Mouse (Mus musculus) spleen, adult 2 months (tissue): ENCODE data around the gene Pla2g7. TPM values are rescaled to one million over a fixed set of nuclear protein-coding genes. Genes with fewer than 3 reads are reported as not detected.
A peak's percentile ranks its signal among the peaks of the same experiment; 100 is the strongest.

ENCODE experiments used
- DNase-seq, 2 experiments: peaks; one replicate each; pipeline versions ENCODE4 v3.0.0 to v3.0.0-alpha.2; 2012 to 2021; ENCODE audit warnings: low spot score in 2 of 2, low read depth in 1 of 2
- H3K27ac ChIP-seq: fragments of 200-500 bp; 2 replicates; pipeline ENCODE4 v1.5.1; 2012; ENCODE audit warnings: low read length, inconsistent platforms; ENCODE audit not compliant: insufficient read depth
- H3K27me3 ChIP-seq: fragments of 200-500 bp; 2 replicates; pipeline ENCODE4 v1.6.1; 2012; ENCODE audit warnings: mild to moderate bottlenecking, moderate library complexity, low read length, inconsistent platforms; ENCODE audit not compliant: control insufficient read depth, insufficient read depth
- H3K36me3 ChIP-seq: fragments of 200-500 bp; 2 replicates; pipeline ENCODE4 v1.6.1; 2012; ENCODE audit warnings: mild to moderate bottlenecking, low read length, inconsistent platforms; ENCODE audit not compliant: control insufficient read depth, insufficient read depth
- H3K4me1 ChIP-seq: fragments of 200-500 bp; 2 replicates; pipeline ENCODE4 v1.6.1; 2011; ENCODE audit warnings: inconsistent platforms; ENCODE audit not compliant: control insufficient read depth, insufficient read depth, insufficient read length
- H3K4me3 ChIP-seq: fragments of 200-500 bp; 2 replicates; pipeline ENCODE4 v1.5.1; 2011; ENCODE audit warnings: mild to moderate bottlenecking, inconsistent platforms; ENCODE audit not compliant: insufficient read depth, insufficient read length; ENCODE audit errors: extremely low read depth
- CTCF ChIP-seq: fragments of 200-500 bp; IDR thresholded peaks from 2 replicates; pipeline ENCODE4 v1.5.1; 2011; ENCODE audit warnings: mild to moderate bottlenecking, inconsistent platforms; ENCODE audit not compliant: insufficient read depth, insufficient read length, insufficient replicate concordance; ENCODE audit errors: extremely low read depth
- POLR2A ChIP-seq: fragments of 200-500 bp; IDR thresholded peaks from 2 replicates; pipeline ENCODE4 v1.6.1; 2011; ENCODE audit warnings: low read depth, low read length, inconsistent platforms
- WGBS: fragments of 180-500 bp; shearing (Covaris S2); methylation state at CpG from one replicate; pipeline ENCODE4 v1.1.7; 2018; 5-methylcytosine and 5-hydroxymethylcytosine counted together
- polyA plus RNA-seq: library from polyadenylated mRNA; depleted of rRNA; stranded (reverse); fragments of >200 nt; gene quantifications from 2 replicates; pipeline ENCODE4 v1.2.3, GENCODE M21; 2012

Gene Pla2g7
- polyA plus RNA-seq, 1 experiment = 15.1 TPM

DNA sequence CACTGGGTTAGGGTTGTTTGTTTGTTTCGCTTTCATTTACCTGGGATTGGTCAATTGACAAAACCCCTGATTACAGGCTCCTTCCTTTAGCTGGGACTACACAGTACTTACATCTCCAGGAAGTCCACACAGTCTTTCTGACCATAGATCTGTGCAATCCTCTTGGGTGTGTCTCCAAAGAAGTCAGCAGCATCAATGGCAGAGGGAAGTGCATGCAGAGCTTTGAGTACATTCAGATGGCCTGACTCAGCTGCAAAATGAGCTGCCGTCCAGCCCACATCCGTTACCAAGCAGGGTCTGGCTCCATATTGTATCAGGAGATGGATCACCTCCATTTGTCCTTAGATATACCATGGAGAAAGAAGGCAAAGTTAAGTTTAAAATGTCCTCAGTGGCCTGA lies 29.1 kb upstream of the Pla2g7 start:
- no peaks in the 10 kb centered on the region for H3K4me1 ChIP-seq
- TF ChIP-seq POLR2A (no peak), CTCF (no peak)
- no peak for DNase-seq
- no peaks in the 10 kb centered on the region for H3K27me3 ChIP-seq
- 82% methylated on average over 3 of the region's 3 CpGs for WGBS
- H3K36me3 ChIP-seq = no peaks in the 10 kb centered on the region
- H3K4me3 ChIP-seq = no peak overlapping the region
- no peak overlapping the region for H3K27ac ChIP-seq

DNA sequence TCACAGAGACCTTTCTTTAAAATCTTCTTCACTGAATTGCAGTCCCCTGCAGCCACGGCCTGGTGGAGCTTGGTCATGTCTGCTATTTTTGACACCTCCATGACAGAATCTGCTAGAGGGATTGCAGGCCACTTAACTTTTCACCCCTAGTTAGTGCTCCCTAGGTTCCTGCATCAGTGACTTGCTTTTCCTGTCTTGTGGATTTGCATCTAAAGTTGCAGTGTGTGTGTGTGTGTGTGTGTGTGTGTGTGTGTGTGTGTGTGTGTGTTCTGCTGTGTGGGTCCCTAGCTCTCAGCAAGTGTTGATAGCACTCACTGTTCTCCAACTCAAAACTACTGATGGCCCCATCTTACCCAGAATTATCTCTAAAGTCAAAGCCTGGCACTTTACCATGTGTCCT lies 24.4 kb upstream of the Pla2g7 start, which contains the start of gene Ankrd66:
Gene Ankrd66, minus strand, starts transcription at position 101 of the 400 bp plus-strand sequence.
- H3K27me3 ChIP-seq = no peaks in the 10 kb centered on the region
- H3K27ac ChIP-seq = no peak within 1 kb of the TSS
- DNase-seq = no peak
- TF ChIP-seq CTCF = no peak
- TF ChIP-seq POLR2A = no peak
- H3K36me3 ChIP-seq = no peaks in the 10 kb centered on the region
- WGBS = 72% methylated on average over 1 of the region's 1 CpGs
- H3K4me3 ChIP-seq = no peak within 1 kb of the TSS
- no peaks in the 10 kb centered on the region for H3K4me1 ChIP-seq

DNA sequence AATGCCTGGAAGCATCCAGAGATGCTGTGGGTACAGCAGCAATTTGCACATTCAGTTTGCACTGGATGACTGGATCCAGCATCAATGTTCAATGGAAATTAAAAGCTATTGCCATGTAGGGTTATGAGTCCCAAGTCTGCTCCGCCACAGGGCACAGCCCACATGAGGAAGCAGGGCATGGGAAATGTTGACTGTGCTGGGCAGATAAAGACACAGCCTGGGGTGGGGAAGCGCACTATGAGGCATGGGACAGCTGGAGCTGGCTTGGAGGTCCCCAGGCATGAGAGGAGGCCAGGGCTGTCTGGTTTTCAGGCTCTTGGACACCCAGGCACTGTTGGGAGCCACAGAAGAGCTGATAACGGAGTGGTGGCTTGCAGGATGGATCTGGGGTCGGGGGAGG lies 23.9 kb upstream of the Pla2g7 start:
- WGBS = 81% methylated on average over 4 of the region's 4 CpGs

DNA sequence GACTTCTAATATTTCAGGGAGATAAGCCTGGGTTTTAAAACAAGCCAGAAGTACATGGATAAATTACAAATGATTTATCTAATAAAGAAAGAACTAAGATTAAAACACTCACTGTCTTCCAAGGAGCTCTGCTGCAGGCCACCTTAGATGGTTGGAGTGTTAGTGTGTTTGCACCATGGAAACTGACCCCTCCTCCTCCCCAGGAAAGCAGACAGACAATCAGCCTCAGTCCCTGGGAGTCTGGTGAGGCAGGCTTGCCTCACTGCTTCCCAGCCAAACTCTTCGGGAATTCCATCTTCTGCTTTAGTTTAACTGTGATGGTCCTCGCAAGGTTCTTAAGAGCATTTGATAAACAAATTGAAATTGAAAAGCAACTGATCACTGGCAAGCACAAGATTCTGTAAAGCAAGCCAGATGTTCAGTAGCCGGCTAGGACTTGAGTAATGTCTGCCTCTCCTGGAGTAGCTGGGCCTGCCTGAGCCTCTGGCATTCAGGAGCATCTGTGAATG lies 16.7 kb upstream of the Pla2g7 start:
- 93% methylated on average over 3 of the region's 3 CpGs for WGBS
- H3K27me3 ChIP-seq = no peaks in the 10 kb centered on the region
- no peak for TF ChIP-seq CTCF
- no peak for TF ChIP-seq POLR2A
- no peaks in the 10 kb centered on the region for H3K4me1 ChIP-seq
- no peak overlapping the region for H3K27ac ChIP-seq
- no peak for DNase-seq
- H3K4me3 ChIP-seq = no peak overlapping the region
- H3K36me3 ChIP-seq = no peaks in the 10 kb centered on the region

More for the DNA sequence above, 23.9 kb upstream of the Pla2g7 start:
- Histone ChIP-seq H3K27me3 (no peaks in the 10 kb centered on the region), H3K36me3 (no peaks in the 10 kb centered on the region), H3K4me3 (no peak overlapping the region), H3K27ac (no peak overlapping the region), H3K4me1 (no peaks in the 10 kb centered on the region)
- TF ChIP-seq CTCF = no peak
- TF ChIP-seq POLR2A = no peak
- no peak for DNase-seq

DNA sequence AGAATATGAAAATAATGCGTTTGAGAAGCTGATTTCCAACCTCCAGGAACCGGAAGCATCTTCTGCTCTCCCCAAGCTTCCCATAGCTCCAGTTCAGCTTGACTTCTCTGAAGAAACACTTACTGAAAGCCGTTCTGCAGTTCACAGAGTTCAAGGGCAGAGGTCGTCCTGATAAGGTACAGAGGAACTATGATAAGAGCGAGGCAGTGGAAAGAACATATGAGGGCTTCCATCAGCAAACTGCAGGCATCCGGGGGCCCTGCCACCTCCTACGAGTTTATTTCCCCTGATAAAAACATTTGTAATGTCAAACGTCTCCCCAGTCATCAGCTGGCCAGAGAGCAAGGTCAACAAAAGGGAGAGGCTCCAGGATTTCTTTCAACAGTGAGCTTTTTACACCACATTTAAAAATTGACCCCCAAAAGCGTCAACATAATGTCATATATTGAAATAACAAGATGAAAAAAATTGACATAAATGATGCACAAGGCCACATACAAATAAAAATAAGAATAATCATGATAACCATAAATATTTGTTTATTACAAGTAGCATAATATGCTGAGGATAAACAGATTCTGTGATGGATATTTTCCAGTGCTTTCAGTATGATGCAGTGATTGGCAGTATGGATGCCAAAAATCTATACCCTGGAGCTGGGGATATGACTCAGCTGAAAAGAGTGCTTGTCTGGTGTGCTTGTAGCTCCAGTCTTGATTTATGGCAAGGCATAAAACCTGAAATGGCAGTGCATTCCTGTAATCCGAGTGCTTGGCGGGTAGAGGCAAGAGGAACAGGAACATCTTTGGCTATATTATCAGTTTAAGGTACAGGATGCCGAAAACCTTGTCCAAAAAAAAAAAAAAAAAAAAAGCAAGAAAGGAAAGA lies 13.1 kb upstream of the Pla2g7 start:
- no peaks in the 10 kb centered on the region for H3K36me3 ChIP-seq
- no peak overlapping the region for H3K4me3 ChIP-seq
- TF ChIP-seq CTCF = no peak
- no peak for TF ChIP-seq POLR2A
- no peaks in the 10 kb centered on the region for H3K27me3 ChIP-seq
- DNase-seq = no peak
- no peak overlapping the region for H3K27ac ChIP-seq
- peaks cover 9% of the 10 kb centered on the region; the same call in 1 of the 2 replicates for H3K4me1 ChIP-seq
- WGBS = 47% methylated on average over 12 of the region's 12 CpGs

DNA sequence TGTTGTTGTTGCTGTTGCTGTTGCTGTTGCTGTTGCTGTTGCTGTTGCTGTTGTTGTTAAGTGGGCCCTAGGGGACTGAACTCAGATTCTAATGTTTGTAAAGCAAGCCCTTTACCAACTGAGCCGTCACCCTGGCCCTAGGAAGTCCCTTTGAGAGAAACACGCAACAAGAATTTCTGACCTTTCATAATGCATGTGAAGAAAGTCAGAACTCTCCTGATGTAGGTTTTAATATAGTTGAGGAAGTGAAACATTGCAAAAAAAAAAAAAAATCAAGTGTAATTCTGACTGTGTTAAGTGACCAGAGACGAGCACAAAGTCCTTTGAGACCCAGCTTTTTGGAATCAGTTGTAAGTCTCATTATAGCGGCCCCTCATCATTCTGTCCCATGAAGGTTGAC lies 10.8 kb upstream of the Pla2g7 start:
- Histone ChIP-seq H3K36me3 (no peaks in the 10 kb centered on the region), H3K4me1 (peaks cover 9% of the 10 kb centered on the region; the same call in 1 of the 2 replicates), H3K4me3 (no peak overlapping the region), H3K27me3 (no peaks in the 10 kb centered on the region), H3K27ac (peak overlapping the region; percentile 46)
- WGBS = 33% methylated on average over 4 of the region's 4 CpGs
- TF ChIP-seq CTCF = no peak
- TF ChIP-seq POLR2A = no peak
- no peak for DNase-seq

DNA sequence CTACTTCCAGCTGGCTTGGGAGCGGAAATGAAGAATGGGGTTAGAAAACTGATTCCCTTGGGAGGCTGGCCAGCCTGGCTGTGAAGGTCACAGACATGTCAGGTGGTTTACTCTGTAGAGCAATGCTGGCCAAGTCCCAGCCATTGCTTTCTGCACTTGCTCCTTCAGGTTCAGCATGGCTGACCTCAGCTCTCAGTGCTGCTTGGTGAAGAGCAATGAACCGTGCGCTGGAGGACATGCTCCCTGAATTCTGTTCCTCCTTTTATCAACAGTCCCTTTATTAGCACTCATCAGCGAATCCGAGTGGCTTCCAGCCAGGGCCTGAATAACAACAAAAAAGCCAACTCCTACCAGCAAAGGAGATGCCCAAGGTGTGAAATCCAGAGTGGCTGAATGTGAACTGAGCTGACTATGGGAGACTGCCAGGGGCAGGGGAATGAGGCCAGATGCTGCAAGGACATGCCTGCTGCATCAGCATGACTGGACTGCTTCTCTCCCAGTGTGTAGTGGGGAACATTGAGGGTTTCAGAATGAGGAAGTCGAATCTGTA lies 10.3 kb upstream of the Pla2g7 start:
- Histone ChIP-seq H3K27ac (peak overlapping the region; percentile 46), H3K27me3 (no peaks in the 10 kb centered on the region), H3K4me3 (no peak overlapping the region), H3K36me3 (no peaks in the 10 kb centered on the region), H3K4me1 (peaks cover 9% of the 10 kb centered on the region; the same call in 1 of the 2 replicates)
- DNase-seq = peak in 1 of 2 experiments; percentile 10
- TF ChIP-seq POLR2A (no peak), CTCF (no peak)
- WGBS = 23% methylated on average over 6 of the region's 6 CpGs
